Mouse (Mus musculus) thymus, adult 2 months (tissue): Measurements from ENCODE around the gene Trio.

Source experiments
- CTCF ChIP-seq: fragments of 200-500 bp; IDR thresholded peaks from 2 replicates; pipeline ENCODE4 v1.5.1; 2012; ENCODE audit warnings: mild to moderate bottlenecking, control low read depth, low read length, moderate library complexity, borderline replicate concordance; ENCODE audit not compliant: control insufficient read depth, poor library complexity, insufficient read depth; ENCODE audit errors: extremely low read depth
- POLR2A ChIP-seq: fragments of 200-500 bp; IDR thresholded peaks from 2 replicates; pipeline ENCODE4 v1.6.1; 2012; ENCODE audit warnings: mild to moderate bottlenecking, low read length, control low read depth, moderate library complexity; ENCODE audit not compliant: control insufficient read depth, poor library complexity, insufficient read depth; ENCODE audit errors: extremely low read depth

DNA sequence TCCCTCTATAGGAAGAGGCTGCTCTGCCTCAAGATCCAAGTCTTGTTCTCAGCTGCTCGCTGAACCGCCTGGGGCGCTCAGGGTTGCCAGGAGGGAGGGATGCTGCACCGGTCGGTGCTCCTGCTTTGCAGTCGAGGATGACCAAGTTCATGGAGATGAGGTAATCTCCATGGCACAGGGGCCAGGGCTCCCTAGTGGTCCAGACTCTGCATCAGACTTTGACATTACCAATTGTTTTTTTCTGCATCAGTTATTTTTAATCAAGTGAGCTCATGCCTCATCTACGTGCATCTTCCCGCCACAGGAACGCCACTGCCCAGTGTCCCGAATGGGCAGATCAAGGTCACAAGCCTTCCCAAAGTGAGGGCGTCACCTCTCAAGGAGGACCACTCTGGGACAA is 239.2 kb downstream of the Trio start:
- no peak for TF ChIP-seq POLR2A
- no peak for TF ChIP-seq CTCF
